Mouse (Mus musculus) kidney, postnatal 10 days (tissue): Measurements from ENCODE around the gene Stxbp2.

ENCODE experiments used
- DNase-seq: peaks from one replicate; pipeline ENCODE4 v3.0.0; 2021; ENCODE audit warnings: mixed read lengths

Stxbp2 gene

DNA sequence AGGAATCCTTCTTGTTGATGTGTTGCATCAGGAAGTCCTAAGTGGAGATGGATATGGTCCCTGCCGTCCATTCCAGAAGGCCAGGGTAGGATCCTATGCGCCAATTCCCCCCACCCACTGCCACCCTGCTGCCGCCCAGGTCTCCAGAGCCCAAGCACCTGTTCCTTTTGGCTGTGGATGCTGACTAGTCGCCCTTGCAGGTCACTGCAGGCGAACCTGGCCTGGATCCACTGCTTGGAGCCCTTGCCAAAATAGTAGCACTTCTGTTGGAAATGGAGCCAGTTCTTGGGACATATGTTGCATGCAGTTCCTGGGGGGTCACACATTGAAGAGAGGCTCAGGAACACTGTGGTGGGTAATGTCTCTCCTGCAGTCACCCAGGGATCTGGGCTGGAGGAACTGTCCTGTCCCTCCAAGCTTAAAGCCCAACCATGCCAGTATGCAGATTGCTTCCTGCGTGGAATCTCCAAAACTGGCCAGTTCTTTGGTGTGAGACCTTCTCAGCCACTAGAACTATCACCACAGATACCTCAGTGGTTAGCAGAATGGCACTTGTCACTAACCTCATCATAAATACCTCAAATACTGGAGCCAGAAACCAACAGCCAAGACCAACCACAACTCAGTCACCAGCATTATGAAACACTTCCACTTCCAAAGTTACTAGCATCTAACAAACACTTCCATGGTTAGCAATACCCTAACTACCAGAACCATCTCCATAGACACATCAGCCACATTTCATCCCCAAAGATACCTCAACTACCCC, 52.8 kb downstream of the Stxbp2 start:
- DNase-seq: no peak

DNA sequence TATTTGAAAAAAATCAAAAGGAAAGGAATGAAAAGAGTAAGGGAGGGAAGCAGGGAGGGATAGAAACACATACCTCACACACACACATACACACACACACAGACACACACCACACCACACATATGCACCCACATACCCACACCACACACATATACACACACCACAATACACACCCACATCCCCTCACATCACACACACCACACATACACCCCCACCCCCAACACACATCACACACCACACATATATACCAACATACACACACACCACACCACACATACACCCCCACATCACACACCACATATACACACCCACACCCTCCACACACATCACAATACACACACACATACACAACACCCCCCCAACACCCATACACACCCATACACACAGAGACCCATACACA, 53.8 kb downstream of the Stxbp2 start:
- no peak for DNase-seq

DNA sequence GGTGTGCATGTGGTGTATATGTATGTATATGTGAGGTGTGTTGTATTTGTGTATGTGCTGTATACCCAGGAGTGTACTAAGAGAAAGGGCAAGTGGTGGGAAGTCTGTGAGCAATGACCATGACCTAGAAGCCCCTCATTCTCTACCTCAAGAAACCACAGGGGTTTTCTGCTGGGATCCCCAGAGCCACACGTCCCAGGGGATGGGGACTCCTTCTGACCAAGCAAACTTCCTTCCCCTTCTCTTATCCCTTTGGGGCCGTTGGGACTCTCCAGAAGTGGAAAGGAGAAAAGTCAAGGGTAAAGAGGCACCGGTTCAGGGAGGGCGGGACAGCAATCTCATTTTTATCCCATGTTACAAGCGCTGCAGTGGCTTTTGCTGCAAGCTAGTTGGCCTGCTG, 54.7 kb downstream of the Stxbp2 start:
- DNase-seq: no peak

DNA sequence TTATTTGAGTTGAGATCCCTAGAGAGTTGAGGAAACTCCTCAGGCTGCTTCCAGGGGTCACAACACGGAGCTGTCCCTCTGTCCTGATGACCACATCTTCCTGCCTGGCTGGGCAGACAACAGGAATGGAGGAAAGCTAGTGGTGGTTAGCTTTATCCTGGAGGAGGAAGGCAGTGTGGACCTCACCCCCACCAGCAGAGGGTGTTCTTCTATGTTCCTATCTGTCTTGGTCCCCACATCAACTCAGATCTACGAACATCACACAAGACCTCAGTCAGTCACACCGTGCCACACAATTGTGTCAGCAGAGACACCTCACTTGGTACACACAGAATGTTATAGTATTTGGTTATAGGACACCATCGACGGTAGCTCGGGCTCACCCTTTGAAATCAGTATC, 56.8 kb downstream of the Stxbp2 start:
- DNase-seq: no peak

DNA sequence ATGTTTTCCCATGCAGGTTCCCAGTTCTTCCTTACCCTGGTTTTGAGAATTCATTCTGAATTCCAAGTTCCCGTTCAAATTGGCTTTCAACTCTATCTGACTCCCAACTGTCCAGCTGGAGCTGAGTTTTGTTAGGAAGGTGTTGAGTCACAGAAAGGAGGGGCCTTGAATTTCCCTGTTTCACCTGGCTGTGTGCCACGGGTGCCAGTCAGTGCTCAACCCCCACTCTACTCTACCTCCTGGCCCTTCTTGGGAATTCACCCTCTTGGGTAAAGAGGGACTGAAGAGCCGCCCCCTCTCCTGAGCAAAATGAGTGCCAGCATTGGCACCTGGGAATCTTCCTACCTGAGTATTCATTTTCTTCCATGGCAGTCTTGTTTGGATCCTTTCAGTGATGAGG, 60.0 kb downstream of the Stxbp2 start:
- DNase-seq: no peak
